Mouse (Mus musculus): Measurements from ENCODE around the gene Cebpe.

GRCm38 (mm10) chr14:54701298-54701697 lies 10.7 kb downstream of the Cebpe start:
- peak; percentile 85 for TF ChIP-seq CTCF (IDR thresholded peaks at IDR 0.05; ENCODE audit: borderline replicate concordance, extremely low read depth, insufficient read depth, insufficient read length)
- TF ChIP-seq POLR2A (IDR thresholded peaks at IDR 0.05; ENCODE audit: borderline replicate concordance, extremely low read depth, insufficient read depth, insufficient read length, poor library complexity, severe bottlenecking), result no peak

Data from brain, embryonic 14.5 days (tissue).